Mouse (Mus musculus) testis, adult 2 months (tissue): ENCODE data around the gene Retreg2.
A peak's percentile ranks its signal among the peaks of the same experiment; 100 is the strongest.

ENCODE experiments used
- CTCF ChIP-seq: fragments of 200-500 bp; IDR thresholded peaks from 2 replicates; pipeline ENCODE4 v1.5.1; 2012; ENCODE audit warnings: low read depth, mild to moderate bottlenecking, inconsistent platforms, low read length, moderate library complexity; ENCODE audit not compliant: control insufficient read depth, insufficient read depth, insufficient replicate concordance
- POLR2A ChIP-seq: fragments of 200-500 bp; IDR thresholded peaks from 2 replicates; pipeline ENCODE4 v1.6.1; 2012; ENCODE audit warnings: low read depth, mild to moderate bottlenecking, inconsistent platforms, low read length, moderate library complexity; ENCODE audit not compliant: control insufficient read depth

- TF ChIP-seq CTCF (peak; percentile 47; the same call in 1 of the 2 replicates), POLR2A (peak; percentile 96)
These were observed at the start of gene Retreg2, which contains the start of gene Cnppd1 for GRCm38 (mm10) chr1:75142301-75143261.
